13 mouse cellular contexts compared by ENCODE assay signal in the genomic region with DNA sequence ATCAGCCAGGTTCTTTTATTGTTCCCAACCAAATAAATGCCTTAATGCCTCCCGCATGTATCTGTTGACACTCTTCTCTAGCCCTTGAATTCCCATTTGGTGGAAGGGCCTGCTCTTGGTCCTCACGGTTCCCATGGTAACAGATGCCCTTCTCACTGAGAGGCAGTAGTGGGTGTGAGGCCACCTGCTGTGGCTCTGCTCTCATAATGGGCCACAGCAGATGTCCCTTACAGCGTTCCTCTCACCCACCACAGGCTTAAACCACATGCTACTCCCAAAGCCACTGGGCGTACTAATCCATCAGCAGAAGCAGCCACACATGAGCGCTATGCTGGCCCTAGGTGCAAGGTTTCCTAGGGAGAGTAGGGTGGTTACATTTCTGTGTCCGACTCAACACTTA. TPM values are rescaled to one million over a fixed set of nuclear protein-coding genes. Genes with fewer than 3 reads are reported as not detected.
A peak's percentile ranks its signal among the peaks of the same experiment; 100 is the strongest.
DNase-seq lines count a peak whose midpoint lies in the region; ATAC-seq lines count a peak whose summit lies in the region.
"Had no signal": no experiment of that assay in that cellular context is flagged by ENCODE, and none has a peak within 500 bp of the region (broad histone marks: within the 10 kb centered on the region; RNA-seq: fewer than 3 reads in every experiment).

No protein-coding gene starts in this region.

- no peaks in the 10 kb centered on the region for H3K4me1 ChIP-seq in forebrain, embryonic 15.5 days
- H3K4me1 ChIP-seq in midbrain, embryonic 14.5 days (ENCODE audit: control insufficient read depth, insufficient read depth, low read length) = no peaks in the 10 kb centered on the region
- H3K4me1 ChIP-seq: heart, embryonic 10.5 days had no signal

- intact Hi-C loops in left cerebral cortex, postnatal 4 days (cut with DNase I) = no loop called here
- intact Hi-C loops in left cerebral cortex, postnatal 10 days (cut with DNase I) = no loop called here

- no peaks in the 10 kb centered on the region for H3K9me3 ChIP-seq in forebrain, embryonic 15.5 days
- H3K9me3 ChIP-seq in midbrain, embryonic 14.5 days (ENCODE audit: control insufficient read depth, low read length) = no peaks in the 10 kb centered on the region
- H3K9me3 ChIP-seq: heart, embryonic 10.5 days; neural tube, embryonic 12.5 days had no signal

- no peaks in the 10 kb centered on the region for H3K27me3 ChIP-seq in forebrain, embryonic 15.5 days
- H3K27me3 ChIP-seq in midbrain, embryonic 14.5 days (ENCODE audit: control insufficient read depth, insufficient read depth, low read length) = no peaks in the 10 kb centered on the region
- H3K27me3 ChIP-seq: liver, embryonic 15.5 days; neural tube, embryonic 12.5 days had no signal

- H3K27ac ChIP-seq in forebrain, embryonic 15.5 days (replicated peaks) = no peak overlapping the region
- no peak overlapping the region for H3K27ac ChIP-seq in midbrain, embryonic 14.5 days (replicated peaks; ENCODE audit: low read depth, low read length)
- H3K27ac ChIP-seq: heart, embryonic 10.5 days; liver, embryonic 15.5 days; neural tube, embryonic 12.5 days had no signal

- H3K4me2 ChIP-seq in forebrain, embryonic 15.5 days (replicated peaks) = no peak overlapping the region
- no peak overlapping the region for H3K4me2 ChIP-seq in midbrain, embryonic 14.5 days (ENCODE audit: low read length)
- H3K4me2 ChIP-seq: liver, embryonic 15.5 days; neural tube, embryonic 12.5 days had no signal

- DNase-seq in cerebellum, adult 11 months = peak; percentile 7
- DNase-seq in cerebellum, adult 9-10 months = no peak
- DNase-seq in left cerebral cortex, postnatal 4 days = peak; percentile 41
- DNase-seq in left cerebral cortex, postnatal 10 days (ENCODE audit: extremely low spot score in 1 of 2, low spot score in 2 of 2) = no peak
- peak; percentile 17 for DNase-seq in midbrain, embryonic 14.5 days
- no peak for DNase-seq in kidney, adult 8-10 months
- DNase-seq: kidney, postnatal 25 days; lung, postnatal 4 days had no signal

- ATAC-seq in forebrain, embryonic 15.5 days (replicated peaks) = peak; percentile 43; the same call in 1 of the 2 replicates
- no peak for ATAC-seq in midbrain, embryonic 14.5 days (ENCODE audit: low FRiP score, low TSS enrichment)
- ATAC-seq in erythroid progenitor cell, adult 5-6 weeks (replicated peaks; ENCODE audit: low FRiP score, poor library complexity, severe bottlenecking) = no peak

- no peaks in the 10 kb centered on the region for H3K36me3 ChIP-seq in forebrain, embryonic 15.5 days
- H3K36me3 ChIP-seq in midbrain, embryonic 14.5 days (ENCODE audit: control insufficient read depth, insufficient read depth, low read length) = no peaks in the 10 kb centered on the region
- H3K36me3 ChIP-seq: neural tube, embryonic 12.5 days had no signal

- 56% methylated on average over 6 of the region's 6 CpGs for whole genome bisulfite sequencing in forebrain, embryonic 15.5 days
- WGBS in midbrain, embryonic 14.5 days = 45% methylated on average over 6 of the region's 6 CpGs

- H3K4me3 ChIP-seq in forebrain, embryonic 15.5 days = no peak overlapping the region
- H3K4me3 ChIP-seq in midbrain, embryonic 14.5 days (replicated peaks; ENCODE audit: low read depth, low read length) = no peak overlapping the region
- H3K4me3 ChIP-seq: heart, embryonic 10.5 days; liver, embryonic 15.5 days; neural tube, embryonic 12.5 days had no signal

- no peak overlapping the region for H3K9ac ChIP-seq in forebrain, embryonic 15.5 days (replicated peaks)
- no peak overlapping the region for H3K9ac ChIP-seq in midbrain, embryonic 14.5 days (replicated peaks; ENCODE audit: low read length)
- H3K9ac ChIP-seq: liver, embryonic 15.5 days; neural tube, embryonic 12.5 days had no signal

RNA-seq across cellular contexts. Expression of gene A930033H14Rik, which starts 25.4 kb away (rescaled TPM):
- total RNA-seq in left cerebral cortex, postnatal 4 days (2021) = 1 to 10 TPM; 6.2 to 6.5 TPM
- total RNA-seq in left cerebral cortex, postnatal 10 days (2021) = 1 to 10 TPM; 4.4 to 5.4 TPM
- polyA plus RNA-seq in forebrain, embryonic 15.5 days (2015; fragmentation: Nextera tagmentation; extraction: Ambion mirVana) = 1.2 TPM in 2 replicates
- 1.1 and 1.3 TPM in 2 replicates for polyA plus RNA-seq in midbrain, embryonic 14.5 days (2014; fragmentation: Nextera tagmentation; extraction: Ambion mirVana)
- total RNA-seq in erythroid progenitor cell, adult 5-6 weeks (2015; ENCODE audit: low replicate concordance) = not detected in 2 replicates
- 0.15 TPM in 1 of 2 replicates, not detected in the other for total RNA-seq in erythroid progenitor cell, adult 5-6 weeks (2017; ENCODE audit: low replicate concordance)

Comparison
In these comparisons a context has a peak if more than half of its experiments do, and no peak if none do; other contexts are left out.
1. DNase-seq: peak in cerebellum, adult 11 months (single experiment), left cerebral cortex, postnatal 4 days (single experiment) and midbrain, embryonic 14.5 days (single experiment); none in cerebellum, adult 9-10 months (single experiment), left cerebral cortex, postnatal 10 days (0 of 2) and kidney, adult 8-10 months (0 of 2).
2. RNA of gene A930033H14Rik, which starts 25.4 kb away (total RNA-seq): 6.2 to 6.5 TPM in left cerebral cortex, postnatal 4 days and 4.4 to 5.4 TPM in left cerebral cortex, postnatal 10 days; 0.15 TPM in erythroid progenitor cell, adult 5-6 weeks; every median in the first group is over 4 times any median in the second.